In genomic region chr12:69229251-69229650, GRCm38 (mm10) we compare ENCODE assay signal across 8 mouse cellular contexts. TPM values are rescaled to one million over a fixed set of nuclear protein-coding genes. Genes with fewer than 3 reads are reported as not detected.
DNase-seq lines count a peak whose midpoint lies in the region; ATAC-seq and TF ChIP-seq lines count a peak whose summit lies in the region.

No protein-coding gene starts in this region.

- peak; percentile 42 to 66; a peak in 3 of 4 replicates for TF ChIP-seq CTCF in CH12.LX (conservative IDR thresholded peaks at IDR 0.05 in 1 of 2, IDR thresholded peaks at IDR 0.05 in 1 of 2; ENCODE audit: low read depth in 2 of 2, low read length in 2 of 2)
- TF ChIP-seq CTCF in spleen, adult 2 months (IDR thresholded peaks at IDR 0.05; ENCODE audit: extremely low read depth, insufficient read depth, insufficient read length, insufficient replicate concordance), result peak; percentile 40; the same call in 1 of the 2 replicates

- H3K4me3 ChIP-seq in CH12.LX (replicated peaks in 1 of 3; ENCODE audit: low read depth in 2 of 3, low read length in 2 of 3, poor library complexity in 1 of 3), result no peak overlapping the region
- H3K4me3 ChIP-seq in spleen, adult 2 months (ENCODE audit: extremely low read depth, insufficient read depth, insufficient read length), result no peak overlapping the region

- TF ChIP-seq EP300 in CH12.LX (IDR thresholded peaks at IDR 0.05; ENCODE audit: low read length), result no peak

- H3K79me2 ChIP-seq in CH12.LX (replicated peaks; ENCODE audit: control insufficient read depth, extremely low read depth, insufficient read depth, poor library complexity, severe bottlenecking), result peaks cover 10% of the 10 kb centered on the region; the same call in 1 of the 2 replicates

- in situ Hi-C loops in CH12.LX (cut with MboI; ENCODE audit: low pct_ligation_motif_present, low pct_unique_long_range_greater_than_20kb, low sequenced_read_pairs), result no loop called here

- no peak overlapping the region for H3K27ac ChIP-seq in CH12.LX (ENCODE audit: insufficient read depth, low read depth)
- H3K27ac ChIP-seq in spleen, adult 2 months (ENCODE audit: insufficient read depth, low read length), result no peak overlapping the region

- dilution Hi-C loops in CH12.LX (cut with MboI; ENCODE audit: extremely low pct_ligation_motif_present, extremely low pct_unique_long_range_greater_than_20kb, low sequenced_read_pairs), result no loop called here

- H3K9ac ChIP-seq in CH12.LX (ENCODE audit: insufficient read depth, low read depth), result no peak overlapping the region

- no peak overlapping the region for H3K4me2 ChIP-seq in CH12.LX (ENCODE audit: insufficient read depth, low read depth, poor library complexity, severe bottlenecking)

- ATAC-seq in common myeloid progenitor, adult 5-6 weeks (replicated peaks; ENCODE audit: low read depth, poor library complexity, severe bottlenecking), result peak; percentile 68

- no peaks in the 10 kb centered on the region for H3K27me3 ChIP-seq in CH12.LX (replicated peaks)
- H3K27me3 ChIP-seq in spleen, adult 2 months (ENCODE audit: control insufficient read depth, insufficient read depth, low read length), result no peaks in the 10 kb centered on the region

- peaks cover 2 to 17% of the 10 kb centered on the region in 2 experiments for H3K36me3 ChIP-seq in CH12.LX (replicated peaks in 1 of 2; ENCODE audit: control insufficient read depth in 1 of 2, insufficient read depth in 1 of 2, low read length in 1 of 2)
- no peaks in the 10 kb centered on the region for H3K36me3 ChIP-seq in spleen, adult 2 months (ENCODE audit: control insufficient read depth, insufficient read depth, low read length)

- peak; percentile 28 for DNase-seq in heart, postnatal 4 days
- no peak for DNase-seq in heart, adult 11 months
- peak; percentile 67 for DNase-seq in CH12.LX (ENCODE audit: extremely low read depth)
- peak; percentile 25 to 46 for DNase-seq in spleen, adult 2 months (ENCODE audit: low read depth in 1 of 2, low spot score in 2 of 2)
- DNase-seq in cerebellum, adult 11 months, result no peak
- DNase-seq in ovary, postnatal 36 days (ENCODE audit: low spot score), result no peak
- no peak for DNase-seq in MN1 (ENCODE audit: low spot score)

- peak; percentile 48 for TF ChIP-seq RAD21 in CH12.LX (IDR thresholded peaks at IDR 0.05; ENCODE audit: low read depth, low read length)

- H3K4me1 ChIP-seq in CH12.LX (ENCODE audit: control insufficient read depth in 1 of 2, insufficient read depth in 2 of 2), result peaks cover 2 to 28% of the 10 kb centered on the region in 2 experiments; a peak in 3 of 4 replicates
- no peaks in the 10 kb centered on the region; the same call in 1 of the 2 replicates for H3K4me1 ChIP-seq in spleen, adult 2 months (ENCODE audit: control insufficient read depth, insufficient read depth, insufficient read length)

- no peak for TF ChIP-seq POLR2A in CH12.LX (IDR thresholded peaks at IDR 0.05; ENCODE audit: low read depth, low read length)
- no peak for TF ChIP-seq POLR2A in spleen, adult 2 months (IDR thresholded peaks at IDR 0.05; ENCODE audit: low read depth, low read length)

- no peaks in the 10 kb centered on the region for H3K9me3 ChIP-seq in CH12.LX (replicated peaks; ENCODE audit: low read length)

- WGBS in spleen, adult 2 months, result 71% methylated on average over 2 of the region's 2 CpGs

TF ChIP-seq in CH12.LX, 34 proteins besides CTCF, POLR2A, EP300 and RAD21:
- peak; percentile 17; the same call in 1 of the 2 replicates for TF ChIP-seq ELF1 (IDR thresholded peaks at IDR 0.05; ENCODE audit: low read depth, low read length)
- 0 out of 2 replicates have a peak, but pooled peaks have one; percentile 23 for TF ChIP-seq SIN3A (IDR thresholded peaks at IDR 0.05; ENCODE audit: low read length)
- TF ChIP-seq POLR2AphosphoS2 (IDR thresholded peaks at IDR 0.05; ENCODE audit: low read depth, low read length), result no peak
- peak; percentile 42 for TF ChIP-seq SMC3 (IDR thresholded peaks at IDR 0.05; ENCODE audit: low read depth, low read length)

RNA-seq across cellular contexts. Expression of gene Pole2, which starts 1.3 kb away (rescaled TPM):
- 10 to 100 TPM in 1 of 2 experiments, 1 to 10 TPM in 1; 9.4 to 10.0 TPM for total RNA-seq in heart, postnatal 4 days (2021)
- total RNA-seq in CH12.LX (2012; rRNA removed), result 32.6 and 38.3 TPM in 2 replicates
- total RNA-seq in CH12.LX (2014; rRNA removed), result 143 and 148 TPM in 2 replicates
- polyA plus RNA-seq in CH12.LX (2012; ENCODE audit: insufficient read length, low read depth), result 37.1 and 37.3 TPM in 2 replicates
- 41.6 and 42.1 TPM in 2 replicates for total RNA-seq in common myeloid progenitor, adult 5-6 weeks (2017)
- polyA plus RNA-seq in spleen, adult 2 months (2012; rRNA removed), result 4.2 and 4.4 TPM in 2 replicates

RNA-seq across cellular contexts. Expression of gene Klhdc1, which starts 11.7 kb away (rescaled TPM):
- total RNA-seq in heart, postnatal 4 days (2021), result 10 to 100 TPM; 10.8 to 11.3 TPM
- total RNA-seq in CH12.LX (2012; rRNA removed) (4.2 and 6.4 TPM in 2 replicates), CH12.LX (2014; rRNA removed) (8.2 TPM in 2 replicates)
- polyA plus RNA-seq in CH12.LX (2012; ENCODE audit: insufficient read length, low read depth), result 5.9 and 7.2 TPM in 2 replicates
- 7.8 and 9.2 TPM in 2 replicates for total RNA-seq in common myeloid progenitor, adult 5-6 weeks (2017)
- polyA plus RNA-seq in spleen, adult 2 months (2012; rRNA removed), result 2.4 TPM in 2 replicates

RNA-seq across cellular contexts. Expression of gene Gm49384, which starts 25.2 kb away (rescaled TPM):
- 1 to 10 TPM; 8.4 to 10.0 TPM for total RNA-seq in heart, postnatal 4 days (2021)
- total RNA-seq in CH12.LX (2012; rRNA removed) (23.4 and 24.9 TPM in 2 replicates), CH12.LX (2014; rRNA removed) (54.9 and 63.9 TPM in 2 replicates)
- 28.3 and 34.4 TPM in 2 replicates for polyA plus RNA-seq in CH12.LX (2012; ENCODE audit: insufficient read length, low read depth)
- 25.5 and 38.6 TPM in 2 replicates for total RNA-seq in common myeloid progenitor, adult 5-6 weeks (2017)
- 0.25 and 0.47 TPM in 2 replicates for polyA plus RNA-seq in spleen, adult 2 months (2012; rRNA removed)

RNA-seq across cellular contexts. Expression of gene Dnaaf2, which starts 31.0 kb away (rescaled TPM):
- 1 to 10 TPM; 1.9 to 2.4 TPM for total RNA-seq in heart, postnatal 4 days (2021)
- 8.4 and 9.7 TPM in 2 replicates for total RNA-seq in CH12.LX (2012; rRNA removed)
- 26.6 and 28.6 TPM in 2 replicates for total RNA-seq in CH12.LX (2014; rRNA removed)
- polyA plus RNA-seq in CH12.LX (2012; ENCODE audit: insufficient read length, low read depth), result 3.7 and 6.9 TPM in 2 replicates
- 3.0 and 6.5 TPM in 2 replicates for total RNA-seq in common myeloid progenitor, adult 5-6 weeks (2017)
- polyA plus RNA-seq in spleen, adult 2 months (2012; rRNA removed), result 1.4 and 1.5 TPM in 2 replicates

RNA-seq across cellular contexts. Expression of gene Gm49383, which starts 32.3 kb away (rescaled TPM):
- total RNA-seq in heart, postnatal 4 days (2021), result 10 to 100 TPM in 1 of 2 experiments, 1 to 10 TPM in 1; 8.1 to 10.4 TPM
- total RNA-seq in CH12.LX (2012; rRNA removed) (21.3 and 23.6 TPM in 2 replicates), CH12.LX (2014; rRNA removed) (45.9 and 52.1 TPM in 2 replicates)
- 16.0 and 19.1 TPM in 2 replicates for polyA plus RNA-seq in CH12.LX (2012; ENCODE audit: insufficient read length, low read depth)
- total RNA-seq in common myeloid progenitor, adult 5-6 weeks (2017), result 43.1 and 49.1 TPM in 2 replicates
- 1.8 and 3.1 TPM in 2 replicates for polyA plus RNA-seq in spleen, adult 2 months (2012; rRNA removed)

Comparison
In these comparisons a context has a peak if more than half of its experiments do, and no peak if none do; other contexts are left out.
1. DNase-seq: peak in heart, postnatal 4 days (single experiment), CH12.LX (single experiment) and spleen, adult 2 months (2 of 2); none in heart, adult 11 months (single experiment), cerebellum, adult 11 months (single experiment), ovary, postnatal 36 days (single experiment) and MN1 (single experiment).